Comparison of ENCODE assay signal across 7 mouse cellular contexts in genomic region chr6:121211743-121212142, GRCm38 (mm10). TPM values are rescaled to one million over a fixed set of nuclear protein-coding genes. Genes with fewer than 3 reads are reported as not detected.
A peak's percentile ranks its signal among the peaks of the same experiment; 100 is the strongest.
DNase-seq lines count a peak whose midpoint lies in the region; ATAC-seq and TF ChIP-seq lines count a peak whose summit lies in the region.

No protein-coding gene starts in this region.

- 4% methylated on average over 4 of the region's 5 CpGs for WGBS in midbrain, embryonic 11.5 days

- intact Hi-C loops in gastrocnemius, postnatal 14 days (cut with DNase I; ENCODE audit: low total_unique reads), result no loop called here

- H3K27ac ChIP-seq in MEL (ENCODE audit: control insufficient read depth, low read depth, low read length), result no peak overlapping the region
- no peak overlapping the region for H3K27ac ChIP-seq in midbrain, embryonic 11.5 days (ENCODE audit: low read depth, low read length)

- H3K4me1 ChIP-seq in MEL (ENCODE audit: control insufficient read depth in 1 of 2, insufficient read depth in 2 of 2, low read length in 2 of 2), result peaks cover 6 to 29% of the 10 kb centered on the region in 2 experiments
- H3K4me1 ChIP-seq in midbrain, embryonic 11.5 days (ENCODE audit: control insufficient read depth, insufficient read depth, low read length), result peaks cover 13% of the 10 kb centered on the region

- no peak for ATAC-seq in midbrain, embryonic 11.5 days (ENCODE audit: low FRiP score)

- no peak for TF ChIP-seq POLR2A in MEL (IDR thresholded peaks at IDR 0.05; ENCODE audit: control insufficient read depth in 1 of 2, insufficient read depth in 1 of 2, low read depth in 1 of 2, low read length in 2 of 2, poor library complexity in 1 of 2)

- no peak for DNase-seq in MEL (ENCODE audit: low read depth, low spot score)
- DNase-seq in brain, adult 2 months (ENCODE audit: low read depth, low spot score), result peak; percentile 61
- DNase-seq in gastrocnemius, postnatal 14 days, result peak; percentile 61
- DNase-seq in kidney, postnatal 36 days, result peak; percentile 36 to 41
- no peak for DNase-seq in midbrain, embryonic 11.5 days (ENCODE audit: low spot score, missing footprints)
- DNase-seq in frontal cortex, postnatal 10 days (ENCODE audit: low spot score in 2 of 2), result no peak
- DNase-seq in left cerebral cortex, adult 8-10 months (ENCODE audit: low spot score in 2 of 2), result no peak

- H3K4me3 ChIP-seq in MEL (ENCODE audit: control insufficient read depth in 1 of 2, insufficient read depth in 1 of 2, low read depth in 2 of 2, low read length in 2 of 2), result peak overlapping the region; percentile 45 to 59; a peak in 3 of 4 replicates
- no peak overlapping the region for H3K4me3 ChIP-seq in midbrain, embryonic 11.5 days (ENCODE audit: low read depth, low read length)

- no peaks in the 10 kb centered on the region for H3K9me3 ChIP-seq in MEL (replicated peaks; ENCODE audit: insufficient read depth, low read length)
- H3K9me3 ChIP-seq in midbrain, embryonic 11.5 days (ENCODE audit: control insufficient read depth, low read length), result no peaks in the 10 kb centered on the region

- no peaks in the 10 kb centered on the region for H3K27me3 ChIP-seq in MEL (ENCODE audit: control insufficient read depth in 1 of 2, insufficient read depth in 2 of 2, low read length in 2 of 2)
- H3K27me3 ChIP-seq in midbrain, embryonic 11.5 days (ENCODE audit: control insufficient read depth, insufficient read depth, low read length), result peaks cover 22% of the 10 kb centered on the region

- TF ChIP-seq CTCF in MEL (IDR thresholded peaks at IDR 0.05 in 2 of 3, conservative IDR thresholded peaks at IDR 0.05 in 1 of 3; ENCODE audit: control insufficient read depth in 1 of 3, insufficient read depth in 1 of 3, low read depth in 2 of 3, low read length in 3 of 3, poor library complexity in 1 of 3, severe bottlenecking in 1 of 3), result no peak

- TF ChIP-seq RAD21 in MEL (IDR thresholded peaks at IDR 0.05; ENCODE audit: low read depth, low read length), result no peak

- peaks cover 0 to 24% of the 10 kb centered on the region in 2 experiments; a peak in 2 of 4 replicates for H3K36me3 ChIP-seq in MEL (ENCODE audit: control insufficient read depth in 1 of 2, insufficient read depth in 2 of 2, low read length in 2 of 2)
- H3K36me3 ChIP-seq in midbrain, embryonic 11.5 days (ENCODE audit: control insufficient read depth, insufficient read depth, low read length), result no peaks in the 10 kb centered on the region

- TF ChIP-seq EP300 in MEL (IDR thresholded peaks at IDR 0.05; ENCODE audit: low read depth in 1 of 2, low read length in 2 of 2), result no peak

- peak overlapping the region; percentile 92 for H3K4me2 ChIP-seq in midbrain, embryonic 11.5 days

- H3K79me2 ChIP-seq in MEL (ENCODE audit: control insufficient read depth, insufficient read depth, low read length, poor library complexity), result no peaks in the 10 kb centered on the region

- no peak overlapping the region for H3K9ac ChIP-seq in MEL (ENCODE audit: control insufficient read depth, low read depth, low read length, poor library complexity, severe bottlenecking)
- H3K9ac ChIP-seq in midbrain, embryonic 11.5 days (ENCODE audit: low read length), result no peak overlapping the region; the same call in 1 of the 2 replicates

TF ChIP-seq in MEL, 35 proteins besides CTCF, POLR2A, EP300 and RAD21:
- TF ChIP-seq MAFK (IDR thresholded peaks at IDR 0.05; ENCODE audit: borderline replicate concordance, low read depth, low read length) (no peak), ELF1 (IDR thresholded peaks at IDR 0.05; ENCODE audit: low read depth, low read length) (no peak), POLR2AphosphoS2 (IDR thresholded peaks at IDR 0.05; ENCODE audit: low read length) (no peak), POLR2AphosphoS5 (IDR thresholded peaks at IDR 0.05; ENCODE audit: borderline replicate concordance, low read depth, low read length) (no peak), MYC (IDR thresholded peaks at IDR 0.05; ENCODE audit: low read depth, low read length) (no peak), NELFE (IDR thresholded peaks at IDR 0.05; ENCODE audit: low read depth, low read length) (no peak), MYB (IDR thresholded peaks at IDR 0.05; ENCODE audit: low read depth, low read length) (no peak), TBP (IDR thresholded peaks at IDR 0.05; ENCODE audit: low read depth, low read length) (no peak)
TF ChIP-seq in MEL: peak in this region for 0.

RNA-seq across cellular contexts. Expression of gene Tuba8, which starts 1.2 kb away (rescaled TPM):
- total RNA-seq in MEL (2012; rRNA removed), result 1.6 and 1.9 TPM in 2 replicates
- polyA plus RNA-seq in MEL (2012; ENCODE audit: insufficient read depth in 1 of 2, insufficient read length in 2 of 2, low read depth in 1 of 2, low replicate concordance in 2 of 2, missing spikeins in 1 of 2), result 1 to 10 TPM in 1 of 2 experiments, not detected in 1; 1.4 TPM
- total RNA-seq in gastrocnemius, postnatal 14 days (2021), result 100 to 1,000 TPM; 149 to 227 TPM
- polyA plus RNA-seq in midbrain, embryonic 11.5 days (2014; fragmentation: Nextera tagmentation; extraction: Ambion mirVana), result 0.25 and 0.51 TPM in 2 replicates
- 10 to 100 TPM in 3 of 4 experiments, 1 to 10 TPM in 1; 9.2 to 13.6 (median 10.5) TPM for total RNA-seq in left cerebral cortex, adult 8-10 months (2022)

RNA-seq across cellular contexts. Expression of gene Pex26, which starts 28.3 kb away (rescaled TPM):
- total RNA-seq in MEL (2012; rRNA removed), result 5.7 and 6.9 TPM in 2 replicates
- 1 to 10 TPM in 1 of 2 experiments, not detected in 1; 9.9 TPM for polyA plus RNA-seq in MEL (2012; ENCODE audit: insufficient read depth in 1 of 2, insufficient read length in 2 of 2, low read depth in 1 of 2, low replicate concordance in 2 of 2, missing spikeins in 1 of 2)
- 1 to 10 TPM; 2.7 to 3.5 TPM for total RNA-seq in gastrocnemius, postnatal 14 days (2021)
- 5.7 and 5.8 TPM in 2 replicates for polyA plus RNA-seq in midbrain, embryonic 11.5 days (2014; fragmentation: Nextera tagmentation; extraction: Ambion mirVana)
- total RNA-seq in left cerebral cortex, adult 8-10 months (2022), result 10 to 100 TPM; 14.2 to 17.0 (median 14.8) TPM

RNA-seq across cellular contexts. Expression of gene Usp18, which starts 34.0 kb away (rescaled TPM):
- 0.39 and 0.85 TPM in 2 replicates for total RNA-seq in MEL (2012; rRNA removed)
- under 1 TPM in 1 of 2 experiments, not detected in 1; 0.71 TPM for polyA plus RNA-seq in MEL (2012; ENCODE audit: insufficient read depth in 1 of 2, insufficient read length in 2 of 2, low read depth in 1 of 2, low replicate concordance in 2 of 2, missing spikeins in 1 of 2)
- under 1 TPM; 0.47 to 0.78 TPM for total RNA-seq in gastrocnemius, postnatal 14 days (2021)
- polyA plus RNA-seq in midbrain, embryonic 11.5 days (2014; fragmentation: Nextera tagmentation; extraction: Ambion mirVana), result 0.77 and 1.0 TPM in 2 replicates
- 1 to 10 TPM in 2 of 4 experiments, under 1 TPM in 1, not detected in 1; 0.74 to 2.8 (median 1.1) TPM for total RNA-seq in left cerebral cortex, adult 8-10 months (2022)

Comparison
In these comparisons a context has a peak if more than half of its experiments do, and no peak if none do; other contexts are left out.
1. DNase-seq: peak in brain, adult 2 months (single experiment), gastrocnemius, postnatal 14 days (single experiment) and kidney, postnatal 36 days (2 of 2); none in MEL (single experiment), midbrain, embryonic 11.5 days (single experiment), frontal cortex, postnatal 10 days (0 of 2) and left cerebral cortex, adult 8-10 months (0 of 2).
2. RNA of gene Tuba8, which starts 1.2 kb away (total RNA-seq): 149 to 227 TPM in gastrocnemius, postnatal 14 days; 9.2 to 13.6 TPM in left cerebral cortex, adult 8-10 months and 1.6 to 1.9 TPM in MEL; every median in the first group is over 10 times any median in the second.